Mouse (Mus musculus): Measurements from ENCODE around the gene Fam19a5. TPM values are rescaled to one million over a fixed set of nuclear protein-coding genes. Genes with fewer than 3 reads are reported as not detected.

The Fam19a5 gene
- total RNA-seq (2015; ENCODE audit: low replicate concordance) = not detected in 2 replicates
- not detected in 2 replicates for total RNA-seq (2017; ENCODE audit: low replicate concordance)

GRCm38 (mm10) chr15:87543599-87544338 lies at the start of gene Fam19a5:
TSS of gene Fam19a5 (plus strand) at chr15:87544299.
- ATAC-seq (replicated peaks; ENCODE audit: low FRiP score, poor library complexity, severe bottlenecking) = no peak

GRCm38 (mm10) chr15:87501737-87502136 lies 42.4 kb upstream of the Fam19a5 start:
- ATAC-seq (replicated peaks; ENCODE audit: low FRiP score, poor library complexity, severe bottlenecking) = no peak

- ATAC-seq (replicated peaks; ENCODE audit: low FRiP score, poor library complexity, severe bottlenecking) = no peak
These were observed 36.8 kb upstream of the Fam19a5 start for GRCm38 (mm10) chr15:87507349-87507748.

- ATAC-seq (replicated peaks; ENCODE audit: low FRiP score, poor library complexity, severe bottlenecking) = no peak
These were observed 33.2 kb upstream of the Fam19a5 start for GRCm38 (mm10) chr15:87510886-87511285.

GRCm38 (mm10) chr15:87518161-87518560 lies 25.9 kb upstream of the Fam19a5 start:
- no peak for ATAC-seq (replicated peaks; ENCODE audit: low FRiP score, poor library complexity, severe bottlenecking)

- no peak for ATAC-seq (replicated peaks; ENCODE audit: low FRiP score, poor library complexity, severe bottlenecking)
These were observed 14.8 kb upstream of the Fam19a5 start for GRCm38 (mm10) chr15:87529271-87529670.

- ATAC-seq (replicated peaks; ENCODE audit: low FRiP score, poor library complexity, severe bottlenecking) = no peak
These were observed 2.4 kb upstream of the Fam19a5 start for GRCm38 (mm10) chr15:87541656-87542055.

GRCm38 (mm10) chr15:87544401-87545129 lies 466 bp downstream of the Fam19a5 start:
- no peak for ATAC-seq (replicated peaks; ENCODE audit: low FRiP score, poor library complexity, severe bottlenecking)

GRCm38 (mm10) chr15:87545130-87545642 lies 1.1 kb downstream of the Fam19a5 start:
- ATAC-seq (replicated peaks; ENCODE audit: low FRiP score, poor library complexity, severe bottlenecking) = no peak

- ATAC-seq (replicated peaks; ENCODE audit: low FRiP score, poor library complexity, severe bottlenecking) = no peak
These were observed 1.7 kb downstream of the Fam19a5 start for GRCm38 (mm10) chr15:87545731-87546360.

GRCm38 (mm10) chr15:87547022-87547421 lies 2.9 kb downstream of the Fam19a5 start:
- no peak for ATAC-seq (replicated peaks; ENCODE audit: low FRiP score, poor library complexity, severe bottlenecking)

- ATAC-seq (replicated peaks; ENCODE audit: low FRiP score, poor library complexity, severe bottlenecking) = no peak
These were observed 5.6 kb downstream of the Fam19a5 start for GRCm38 (mm10) chr15:87549724-87550123.

GRCm38 (mm10) chr15:87550756-87551155 lies 6.7 kb downstream of the Fam19a5 start:
- ATAC-seq (replicated peaks; ENCODE audit: low FRiP score, poor library complexity, severe bottlenecking) = no peak

GRCm38 (mm10) chr15:87551556-87551955 lies 7.5 kb downstream of the Fam19a5 start:
- ATAC-seq (replicated peaks; ENCODE audit: low FRiP score, poor library complexity, severe bottlenecking) = no peak

- ATAC-seq (replicated peaks; ENCODE audit: low FRiP score, poor library complexity, severe bottlenecking) = no peak
These were observed 11.7 kb downstream of the Fam19a5 start for GRCm38 (mm10) chr15:87555811-87556210.

- no peak for ATAC-seq (replicated peaks; ENCODE audit: low FRiP score, poor library complexity, severe bottlenecking)
These were observed 20.2 kb downstream of the Fam19a5 start for GRCm38 (mm10) chr15:87564331-87564730.

- no peak for ATAC-seq (replicated peaks; ENCODE audit: low FRiP score, poor library complexity, severe bottlenecking)
These were observed 22.2 kb downstream of the Fam19a5 start for GRCm38 (mm10) chr15:87566040-87566929.

- no peak for ATAC-seq (replicated peaks; ENCODE audit: low FRiP score, poor library complexity, severe bottlenecking)
These were observed 26.1 kb downstream of the Fam19a5 start for GRCm38 (mm10) chr15:87570182-87570581.

GRCm38 (mm10) chr15:87579861-87580260 lies 35.8 kb downstream of the Fam19a5 start:
- no peak for ATAC-seq (replicated peaks; ENCODE audit: low FRiP score, poor library complexity, severe bottlenecking)
